Mouse (Mus musculus) thymus, postnatal 14 days (tissue): ENCODE data around the gene Kif16b.
"Not testable (repeated sequence)": the region's sequence is repeated elsewhere in the genome, so short reads cannot be mapped to it uniquely, and the experiment has no call there.

Source experiments
- DNase-seq: peaks from one replicate; pipeline ENCODE4 v3.0.0; 2021

Kif16b gene

GRCm38 (mm10) chr2:142589403-142590283, 311.7 kb downstream of the Kif16b start:
- DNase-seq, result no peak

- no peak for DNase-seq
Measured at GRCm38 (mm10) chr2:142585845-142586244, 315.5 kb downstream of the Kif16b start.

GRCm38 (mm10) chr2:142584851-142585737, 316.2 kb downstream of the Kif16b start:
- no peak for DNase-seq

- DNase-seq, result no peak
Measured at GRCm38 (mm10) chr2:142580449-142580848, 320.9 kb downstream of the Kif16b start.

DNA sequence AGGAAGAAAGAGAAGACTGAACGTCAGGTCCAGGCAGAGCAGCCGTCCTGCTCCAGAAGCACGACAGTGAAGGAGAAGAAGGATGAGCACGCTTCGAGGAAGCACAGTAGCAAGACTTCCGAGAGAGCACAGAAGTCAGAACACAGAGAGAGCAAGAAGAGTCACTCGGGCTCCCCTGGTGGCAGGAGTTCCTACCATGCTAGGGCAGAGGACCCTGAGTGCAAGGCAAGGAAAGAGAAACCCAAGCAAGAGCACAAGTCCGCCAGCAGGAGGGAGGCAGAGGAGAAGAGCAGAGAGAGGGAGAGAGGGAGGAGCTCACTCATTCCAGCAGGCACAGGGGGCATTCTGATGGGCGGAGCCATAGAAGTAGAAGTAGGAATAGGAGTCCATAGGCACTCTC, 323.9 kb downstream of the Kif16b start:
- DNase-seq, result not testable (repeated sequence)

- no peak for DNase-seq
Measured at GRCm38 (mm10) chr2:142569771-142570170, 331.6 kb downstream of the Kif16b start.
